Mouse (Mus musculus) CH12.LX (cell line): Measurements from ENCODE around the gene Ccdc60. TPM values are rescaled to one million over a fixed set of nuclear protein-coding genes. Genes with fewer than 3 reads are reported as not detected.

Source experiments
- DNase-seq: peaks from one replicate; pipeline ENCODE4 v3.0.0-alpha.2; 2013; ENCODE audit errors: extremely low read depth
- H3K27ac ChIP-seq: 2 replicates; pipeline ENCODE4 v1.5.1; 2012; ENCODE audit warnings: low read depth, mild to moderate bottlenecking, control low read depth, moderate library complexity; ENCODE audit not compliant: insufficient read depth
- H3K27me3 ChIP-seq: replicated peaks from 2 replicates; pipeline ENCODE3; 2012; ENCODE audit warnings: inconsistent platforms
- H3K36me3 ChIP-seq, 2 experiments: replicated peaks in 1 of 2; 2 replicates each; pipeline versions ENCODE3 to v1.6.1; 2012; ENCODE audit warnings: inconsistent platforms in 1 of 2, low read length in 1 of 2, mild to moderate bottlenecking in 1 of 2, mixed read lengths in 1 of 2, moderate library complexity in 1 of 2; ENCODE audit not compliant: control insufficient read depth in 1 of 2, insufficient read depth in 1 of 2
- H3K4me1 ChIP-seq, 2 experiments: 2 replicates each; pipeline ENCODE4 v1.6.1; 2012; ENCODE audit warnings: inconsistent platforms in 1 of 2, moderate library complexity in 1 of 2; ENCODE audit not compliant: insufficient read depth in 2 of 2, control insufficient read depth in 1 of 2
- H3K4me2 ChIP-seq: 2 replicates; pipeline ENCODE4 v1.6.1; 2012; ENCODE audit warnings: low read depth, mild to moderate bottlenecking, control low read depth; ENCODE audit not compliant: poor library complexity, insufficient read depth, severe bottlenecking
- H3K4me3 ChIP-seq, 3 experiments: fragments of 150-350 bp in 1 of 3; sonication (generic) in 1 of 3; replicated peaks in 1 of 3; 2 replicates each; pipeline versions ENCODE3 to v1.5.1; 2011 to 2012; ENCODE audit warnings: low read depth in 2 of 3, low read length in 2 of 3, mild to moderate bottlenecking in 2 of 3, moderate library complexity in 2 of 3, control low read depth in 1 of 3, improper control_type of control experiment in 1 of 3, inconsistent platforms in 1 of 3, mixed read lengths in 1 of 3; ENCODE audit not compliant: poor library complexity in 1 of 3
- H3K79me2 ChIP-seq: replicated peaks from 2 replicates; pipeline ENCODE4 v1.6.1; 2012; ENCODE audit warnings: mild to moderate bottlenecking, moderate library complexity; ENCODE audit not compliant: control insufficient read depth, poor library complexity, insufficient read depth, severe bottlenecking; ENCODE audit errors: extremely low read depth
- H3K9ac ChIP-seq: 2 replicates; pipeline ENCODE4 v1.6.1; 2012; ENCODE audit warnings: low read depth, mild to moderate bottlenecking, control low read depth, moderate library complexity; ENCODE audit not compliant: insufficient read depth
- H3K9me3 ChIP-seq: replicated peaks from 2 replicates; pipeline ENCODE3; 2012; ENCODE audit warnings: low read length, inconsistent platforms, mixed read lengths
- CTCF ChIP-seq, 2 experiments: IDR thresholded peaks in 1 of 2; conservative IDR thresholded peaks in 1 of 2; 2 replicates each; pipeline ENCODE4 v1.5.1; 2011 to 2012; ENCODE audit warnings: low read depth in 2 of 2, low read length in 2 of 2, improper control_type of control experiment in 1 of 2, inconsistent platforms in 1 of 2, mild to moderate bottlenecking in 1 of 2, moderate library complexity in 1 of 2
- E2F4 ChIP-seq: IDR thresholded peaks from 2 replicates; pipeline ENCODE4 v1.6.1; 2011; ENCODE audit warnings: low read depth, low read length, improper control_type of control experiment; ENCODE audit not compliant: insufficient replicate concordance
- EP300 ChIP-seq: IDR thresholded peaks from 2 replicates; pipeline ENCODE4 v1.6.1; 2011; ENCODE audit warnings: low read length, improper control_type of control experiment
- HCFC1 ChIP-seq: IDR thresholded peaks from 2 replicates; pipeline ENCODE4 v1.6.1; 2012; ENCODE audit warnings: low read depth, mild to moderate bottlenecking, inconsistent platforms, low read length, improper control_type of control experiment
- JUND ChIP-seq: conservative IDR thresholded peaks from 2 replicates; pipeline ENCODE4 v1.6.1; 2011; ENCODE audit warnings: low read depth, low read length, improper control_type of control experiment
- KAT2A ChIP-seq: IDR thresholded peaks from 2 replicates; pipeline ENCODE4 v1.6.1; 2012; ENCODE audit warnings: low read length, improper control_type of control experiment, inconsistent platforms; ENCODE audit not compliant: insufficient replicate concordance
- MAFK ChIP-seq: IDR thresholded peaks from 2 replicates; pipeline ENCODE4 v1.6.1; 2011; ENCODE audit warnings: low read length, improper control_type of control experiment; ENCODE audit not compliant: insufficient replicate concordance
- MAX ChIP-seq: IDR thresholded peaks from 2 replicates; pipeline ENCODE4 v1.6.1; 2011; ENCODE audit warnings: low read length, improper control_type of control experiment
- MXI1 ChIP-seq: IDR thresholded peaks from 2 replicates; pipeline ENCODE4 v1.6.1; 2011; ENCODE audit warnings: mild to moderate bottlenecking, low read depth, low read length, improper control_type of control experiment
- NELFE ChIP-seq: IDR thresholded peaks from 2 replicates; pipeline ENCODE4 v1.6.1; 2011; ENCODE audit warnings: low read depth, low read length, improper control_type of control experiment
- NRF1 ChIP-seq: IDR thresholded peaks from 2 replicates; pipeline ENCODE4 v1.6.1; 2014; ENCODE audit warnings: low read depth, mild to moderate bottlenecking, inconsistent platforms, low read length, improper control_type of control experiment, moderate library complexity
- POLR2AphosphoS2 ChIP-seq: IDR thresholded peaks from 2 replicates; pipeline ENCODE4 v1.6.1; 2011; ENCODE audit warnings: low read depth, low read length, improper control_type of control experiment
- RCOR1 ChIP-seq: conservative IDR thresholded peaks from 2 replicates; pipeline ENCODE4 v1.6.1; 2012; ENCODE audit warnings: low read depth, mild to moderate bottlenecking, inconsistent platforms, low read length, improper control_type of control experiment
- SIN3A ChIP-seq: IDR thresholded peaks from 2 replicates; pipeline ENCODE4 v1.6.1; 2012; ENCODE audit warnings: low read length, improper control_type of control experiment, inconsistent platforms
- TBP ChIP-seq: conservative IDR thresholded peaks from 2 replicates; pipeline ENCODE4 v1.6.1; 2011; ENCODE audit warnings: low read depth, low read length, improper control_type of control experiment
- TCF12 ChIP-seq: IDR thresholded peaks from 2 replicates; pipeline ENCODE4 v1.6.1; 2014; ENCODE audit warnings: low read depth, mild to moderate bottlenecking, inconsistent platforms, low read length, improper control_type of control experiment
- USF2 ChIP-seq: conservative IDR thresholded peaks from 2 replicates; pipeline ENCODE4 v1.6.1; 2011; ENCODE audit warnings: low read depth, low read length, improper control_type of control experiment
- dilution Hi-C: fragments of 300-500 bp; cut with MboI; formaldehyde crosslinking; loops from 2 replicates; pipeline ENCODE4 v1.14.3; 2020; ENCODE audit warnings: low sequenced_read_pairs; ENCODE audit not compliant: extremely low pct_unique_long_range_greater_than_20kb, extremely low pct_ligation_motif_present
- in situ Hi-C: fragments of 300-500 bp; cut with MboI; formaldehyde crosslinking; loops from 3 replicates; pipeline ENCODE4 v1.14.3; 2019; ENCODE audit warnings: low sequenced_read_pairs, low pct_ligation_motif_present, low pct_unique_long_range_greater_than_20kb, mixed read lengths
- polyA plus RNA-seq: library from polyadenylated mRNA; unstranded; fragments of >175 nt; gene quantifications from 2 replicates; pipeline ENCODE4 v1.2.1, GENCODE M21; 2012; ENCODE audit warnings: low read depth; ENCODE audit not compliant: insufficient read length
- total RNA-seq, 2 experiments: library from RNA; depleted of rRNA; stranded (reverse); fragments of 300-350 nt in 1 of 2; fragments of >200 nt in 1 of 2; gene quantifications; 2 replicates each; pipeline ENCODE4 v1.2.3; 2012 to 2014

Ccdc60 gene
- total and polyA plus RNA-seq, 3 experiments, result not detected

- Histone ChIP-seq H3K4me2 (no peak overlapping the region), H3K79me2 (no peaks in the 10 kb centered on the region), H3K27me3 (no peaks in the 10 kb centered on the region), H3K9me3 (peaks cover 76% of the 10 kb centered on the region), H3K36me3 (no peaks in the 10 kb centered on the region), H3K27ac (no peak overlapping the region), H3K4me1 (no peaks in the 10 kb centered on the region), H3K4me3 (no peak overlapping the region), H3K9ac (no peak overlapping the region)
- DNase-seq, result no peak
- TF ChIP-seq POLR2AphosphoS2 (no peak), NRF1 (no peak), JUND (no peak), NELFE (no peak), SIN3A (no peak), USF2 (no peak), HCFC1 (no peak), RCOR1 (no peak), TCF12 (no peak), E2F4 (no peak), KAT2A (no peak), MAFK (no peak), TBP (no peak), EP300 (no peak), MXI1 (no peak), CTCF (conservative IDR thresholded peaks at IDR 0.05 in 1 of 2, IDR thresholded peaks at IDR 0.05 in 1 of 2; ENCODE audit: low read depth in 2 of 2, low read length in 2 of 2) (no peak), MAX (no peak)
- dilution Hi-C loops (no loop called here), in situ Hi-C loops (no loop called here)
Observed at GRCm38 (mm10) chr5:116300984-116301383, 12.2 kb upstream of the Ccdc60 start.

GRCm38 (mm10) chr5:116293501-116293900, 4.7 kb upstream of the Ccdc60 start:
- TF ChIP-seq KAT2A (no peak), MXI1 (no peak)
- TF ChIP-seq, all 38 proteins: peak for 0
- in situ Hi-C loops, result no loop called here
- H3K27ac ChIP-seq, result no peak overlapping the region
- no peaks in the 10 kb centered on the region for H3K27me3 ChIP-seq
- dilution Hi-C loops, result no loop called here
- DNase-seq, result no peak
- H3K9me3 ChIP-seq, result peaks cover 74% of the 10 kb centered on the region
- H3K4me1 ChIP-seq, result no peaks in the 10 kb centered on the region
- H3K4me2 ChIP-seq, result no peak overlapping the region
- no peaks in the 10 kb centered on the region for H3K36me3 ChIP-seq
- no peak overlapping the region for H3K4me3 ChIP-seq
- no peaks in the 10 kb centered on the region for H3K79me2 ChIP-seq
- no peak overlapping the region for H3K9ac ChIP-seq
